In the genomic region with DNA sequence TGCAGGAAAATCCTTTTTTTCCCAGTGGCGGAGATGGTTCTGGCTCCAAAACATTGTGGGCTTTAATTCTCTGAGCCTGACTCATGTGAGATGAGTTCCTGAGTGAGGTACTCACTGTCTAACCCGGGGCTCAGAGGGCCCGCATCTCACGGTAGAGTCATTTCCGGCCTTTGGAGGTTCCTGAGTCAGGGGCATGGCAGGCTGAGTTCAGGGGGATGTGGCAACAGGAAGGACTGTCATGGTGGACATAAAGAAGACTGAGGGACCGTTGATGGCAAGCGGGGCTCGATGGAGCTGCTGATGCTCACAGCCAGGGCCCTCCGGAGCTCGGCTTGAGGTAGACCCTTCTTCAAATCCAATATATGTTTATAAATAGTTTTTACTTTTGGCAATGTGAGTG, we compare ENCODE assay signal across 20 mouse cellular contexts. TPM values are rescaled to one million over a fixed set of nuclear protein-coding genes. Genes with fewer than 3 reads are reported as not detected.
DNase-seq lines count a peak whose midpoint lies in the region; ATAC-seq lines count a peak whose summit lies in the region.
"Had no signal": no experiment of that assay in that cellular context is flagged by ENCODE, and none has a peak within 500 bp of the region (broad histone marks: within the 10 kb centered on the region; RNA-seq: fewer than 3 reads in every experiment).

No protein-coding gene starts in this region.

- H3K36me3 ChIP-seq in neural tube, embryonic 11.5 days (ENCODE audit: control insufficient read depth, insufficient read depth, low read length): no peaks in the 10 kb centered on the region
- H3K36me3 ChIP-seq in liver, embryonic 11.5 days (ENCODE audit: control insufficient read depth, insufficient read depth, low read length): no peaks in the 10 kb centered on the region
- H3K36me3 ChIP-seq: embryonic facial prominence, embryonic 10.5 days; embryonic facial prominence, embryonic 12.5 days; forebrain, embryonic 15.5 days had no signal

- H3K27ac ChIP-seq in neural tube, embryonic 11.5 days (ENCODE audit: low read depth, low read length): no peak overlapping the region
- no peak overlapping the region for H3K27ac ChIP-seq in liver, embryonic 11.5 days (ENCODE audit: low read depth, low read length)
- H3K27ac ChIP-seq: embryonic facial prominence, embryonic 10.5 days; embryonic facial prominence, embryonic 12.5 days; forebrain, embryonic 13.5 days; forebrain, embryonic 15.5 days had no signal

- H3K4me1 ChIP-seq in neural tube, embryonic 11.5 days (ENCODE audit: control insufficient read depth, insufficient read depth, low read length): no peaks in the 10 kb centered on the region
- no peaks in the 10 kb centered on the region for H3K4me1 ChIP-seq in liver, embryonic 11.5 days (replicated peaks; ENCODE audit: control insufficient read depth, insufficient read depth, low read length)
- H3K4me1 ChIP-seq: embryonic facial prominence, embryonic 10.5 days; embryonic facial prominence, embryonic 12.5 days had no signal

- no peak for ATAC-seq in neural tube, embryonic 11.5 days (ENCODE audit: insufficient read depth, low FRiP score, low TSS enrichment)
- ATAC-seq in liver, embryonic 11.5 days (replicated peaks; ENCODE audit: low FRiP score): no peak
- ATAC-seq: activated CD4-positive, CD25-positive, alpha-beta regulatory T cell, adult 4 months; forebrain, embryonic 13.5 days; forebrain, embryonic 15.5 days; forebrain, postnatal 0 days; Patski had no signal

- no peaks in the 10 kb centered on the region for H3K27me3 ChIP-seq in neural tube, embryonic 11.5 days (ENCODE audit: control insufficient read depth, insufficient read depth, low read length)
- H3K27me3 ChIP-seq in liver, embryonic 11.5 days (replicated peaks; ENCODE audit: control insufficient read depth, insufficient read depth, low read length): no peaks in the 10 kb centered on the region
- H3K27me3 ChIP-seq: embryonic facial prominence, embryonic 12.5 days; forebrain, embryonic 15.5 days; Patski had no signal

- H3K9ac ChIP-seq in neural tube, embryonic 11.5 days (ENCODE audit: low read length): no peak overlapping the region
- H3K9ac ChIP-seq in liver, embryonic 11.5 days (ENCODE audit: low read depth, low read length): no peak overlapping the region
- H3K9ac ChIP-seq: embryonic facial prominence, embryonic 12.5 days; forebrain, embryonic 13.5 days; forebrain, embryonic 15.5 days; forebrain, postnatal 0 days had no signal

- DNase-seq in neural tube, embryonic 11.5 days (ENCODE audit: low spot score): peak; percentile 3
- no peak for DNase-seq in neural tube, embryonic 10.5 days (ENCODE audit: extremely low spot score, low spot score)
- DNase-seq in 416B (ENCODE audit: low read depth): peak; percentile 70
- DNase-seq in liver, embryonic 11.5 days (ENCODE audit: low spot score): no peak
- no peak for DNase-seq in kidney, postnatal 10 days
- DNase-seq: adrenal gland, adult 8-10 months; adrenal gland, postnatal 14 days; adrenal gland, postnatal 36 days; cerebellum, adult 11-12 months; cerebellum, adult 2 months; cerebellum, adult 9-10 months; cerebellum, postnatal 10 days; cerebellum, postnatal 25 days; forebrain, postnatal 0 days had no signal

- H3K4me2 ChIP-seq in neural tube, embryonic 11.5 days (ENCODE audit: low read depth): no peak overlapping the region
- no peak overlapping the region for H3K4me2 ChIP-seq in liver, embryonic 11.5 days
- H3K4me2 ChIP-seq: embryonic facial prominence, embryonic 12.5 days; forebrain, embryonic 13.5 days; forebrain, embryonic 15.5 days had no signal

- no peaks in the 10 kb centered on the region for H3K9me3 ChIP-seq in neural tube, embryonic 11.5 days (ENCODE audit: control insufficient read depth, low read length)
- H3K9me3 ChIP-seq in liver, embryonic 11.5 days (ENCODE audit: control insufficient read depth, low read length): no peaks in the 10 kb centered on the region
- H3K9me3 ChIP-seq: embryonic facial prominence, embryonic 10.5 days; embryonic facial prominence, embryonic 12.5 days; forebrain, embryonic 13.5 days; forebrain, embryonic 15.5 days had no signal

- 96% methylated on average over 10 of the region's 10 CpGs for WGBS in neural tube, embryonic 11.5 days
- WGBS in liver, embryonic 11.5 days: 79% methylated on average over 10 of the region's 10 CpGs

- H3K4me3 ChIP-seq in neural tube, embryonic 11.5 days (ENCODE audit: low read depth, low read length): no peak overlapping the region
- no peak overlapping the region for H3K4me3 ChIP-seq in liver, embryonic 11.5 days (ENCODE audit: low read depth, low read length)
- H3K4me3 ChIP-seq: embryonic facial prominence, embryonic 10.5 days; embryonic facial prominence, embryonic 12.5 days; forebrain, embryonic 13.5 days; forebrain, embryonic 15.5 days had no signal

RNA-seq across cellular contexts. Expression of a gene that starts 53.1 kb away (rescaled TPM):
- 0.84 and 1.1 TPM in 2 replicates for polyA plus RNA-seq in neural tube, embryonic 11.5 days (2014; fragmentation: Nextera tagmentation; extraction: Ambion mirVana)
- polyA plus RNA-seq in liver, embryonic 11.5 days (2014; fragmentation: Nextera tagmentation; extraction: Ambion mirVana): 0.58 and 0.70 TPM in 2 replicates

Comparison
In these comparisons a context has a peak if more than half of its experiments do, and no peak if none do; other contexts are left out.
1. DNase-seq: peak in neural tube, embryonic 11.5 days (single experiment) and 416B (single experiment); none in neural tube, embryonic 10.5 days (single experiment), liver, embryonic 11.5 days (single experiment) and kidney, postnatal 10 days (single experiment).